Mouse (Mus musculus): ENCODE measurements at regions not wholly inside any gene's neighbourhood (a gene's known extent, or its start where the extent isn't known, plus 50 kb on each side); places are given as distances from the start of the nearest gene placed in this dataset.
"Not testable (repeated sequence)": the region's sequence is repeated elsewhere in the genome, so short reads cannot be mapped to it uniquely, and the experiment has no call there.

DNA sequence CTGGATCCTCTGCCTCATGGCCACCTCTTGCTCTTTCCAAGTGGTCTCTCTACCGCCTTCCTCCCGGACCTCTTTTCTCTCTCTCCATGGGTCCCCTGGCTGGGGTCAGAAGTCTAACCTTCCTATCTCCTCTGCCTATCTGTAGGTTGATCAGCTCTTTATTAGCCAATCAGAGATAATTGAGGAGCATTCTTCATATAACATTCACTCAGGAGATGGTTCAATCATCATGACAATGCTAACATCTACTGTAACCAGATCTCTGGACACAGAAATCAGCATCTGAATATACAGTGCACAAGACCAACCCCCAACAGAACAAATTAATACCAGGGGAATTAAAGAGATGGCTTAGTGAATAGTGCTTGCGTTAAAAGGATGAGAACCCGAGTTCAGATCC lies 492.1 kb upstream of the Smim15 start:
- H3K4me3 ChIP-seq: no peak overlapping the region
- H3K4me1 ChIP-seq: peaks cover 6% of the 10 kb centered on the region
- no peaks in the 10 kb centered on the region for H3K9me3 ChIP-seq
- no peaks in the 10 kb centered on the region for H3K36me3 ChIP-seq (replicated peaks)
- DNase-seq (ENCODE audit: extremely low spot score, low spot score): no peak
- H3K27ac ChIP-seq: no peak overlapping the region
- WGBS: 92% methylated on average over 4 of the region's 4 CpGs
- no peaks in the 10 kb centered on the region for H3K27me3 ChIP-seq (ENCODE audit: poor library complexity, severe bottlenecking)

DNA sequence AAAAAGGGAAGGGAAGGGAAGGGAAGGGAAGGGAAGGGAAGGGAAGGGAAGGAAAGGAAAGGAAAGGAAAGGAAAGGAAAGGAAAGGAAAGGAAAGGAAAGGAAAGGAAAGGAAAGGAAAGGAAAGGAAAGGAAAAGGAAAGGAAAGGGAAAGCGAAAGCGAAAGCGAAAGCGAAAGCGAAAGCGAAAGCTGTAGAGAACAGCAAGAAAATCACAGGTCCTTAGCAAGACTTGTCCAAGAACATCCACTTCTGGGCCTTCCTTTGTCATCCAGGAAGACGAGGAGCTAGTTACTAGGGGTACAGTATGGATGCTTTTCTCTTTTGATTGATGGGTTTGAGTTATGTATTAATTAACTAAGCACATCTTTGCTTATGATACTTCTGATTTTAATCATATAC lies 494.3 kb upstream of the Smim15 start:
- DNase-seq (ENCODE audit: extremely low spot score, low spot score); H3K27ac ChIP-seq; H3K9me3 ChIP-seq; H3K4me3 ChIP-seq; H3K27me3 ChIP-seq (ENCODE audit: poor library complexity, severe bottlenecking); H3K36me3 ChIP-seq (replicated peaks): not testable (repeated sequence)
- H3K4me1 ChIP-seq: peaks cover 26% of the 10 kb centered on the region
- WGBS: 90% methylated on average over 7 of the region's 7 CpGs

DNA sequence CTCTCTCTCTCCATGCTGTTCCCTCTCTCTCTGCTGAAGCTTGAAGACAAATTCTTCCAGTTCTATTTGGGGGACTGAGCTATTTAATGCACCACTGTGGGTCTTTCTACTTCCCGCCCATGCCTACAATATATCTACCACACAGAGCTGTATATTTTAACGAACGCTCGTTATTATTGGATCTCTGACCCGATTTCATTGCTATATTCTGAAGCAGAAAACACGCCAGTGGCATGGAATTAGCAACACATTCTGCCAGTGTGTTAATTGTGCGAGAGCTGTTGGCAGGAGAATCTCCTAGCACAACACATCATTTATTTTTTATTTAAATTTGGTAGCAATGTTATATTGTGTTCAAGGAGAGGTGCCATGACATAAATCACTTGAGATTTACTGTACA lies 497.2 kb upstream of the Smim15 start:
- peak overlapping the region; percentile 74 for H3K27ac ChIP-seq
- no peak overlapping the region for H3K4me3 ChIP-seq
- DNase-seq (ENCODE audit: extremely low spot score, low spot score): no peak
- no peaks in the 10 kb centered on the region for H3K9me3 ChIP-seq
- WGBS: 74% methylated on average over 7 of the region's 7 CpGs
- no peaks in the 10 kb centered on the region for H3K27me3 ChIP-seq (ENCODE audit: poor library complexity, severe bottlenecking)
- H3K36me3 ChIP-seq (replicated peaks): no peaks in the 10 kb centered on the region
- peaks cover 30% of the 10 kb centered on the region for H3K4me1 ChIP-seq

DNA sequence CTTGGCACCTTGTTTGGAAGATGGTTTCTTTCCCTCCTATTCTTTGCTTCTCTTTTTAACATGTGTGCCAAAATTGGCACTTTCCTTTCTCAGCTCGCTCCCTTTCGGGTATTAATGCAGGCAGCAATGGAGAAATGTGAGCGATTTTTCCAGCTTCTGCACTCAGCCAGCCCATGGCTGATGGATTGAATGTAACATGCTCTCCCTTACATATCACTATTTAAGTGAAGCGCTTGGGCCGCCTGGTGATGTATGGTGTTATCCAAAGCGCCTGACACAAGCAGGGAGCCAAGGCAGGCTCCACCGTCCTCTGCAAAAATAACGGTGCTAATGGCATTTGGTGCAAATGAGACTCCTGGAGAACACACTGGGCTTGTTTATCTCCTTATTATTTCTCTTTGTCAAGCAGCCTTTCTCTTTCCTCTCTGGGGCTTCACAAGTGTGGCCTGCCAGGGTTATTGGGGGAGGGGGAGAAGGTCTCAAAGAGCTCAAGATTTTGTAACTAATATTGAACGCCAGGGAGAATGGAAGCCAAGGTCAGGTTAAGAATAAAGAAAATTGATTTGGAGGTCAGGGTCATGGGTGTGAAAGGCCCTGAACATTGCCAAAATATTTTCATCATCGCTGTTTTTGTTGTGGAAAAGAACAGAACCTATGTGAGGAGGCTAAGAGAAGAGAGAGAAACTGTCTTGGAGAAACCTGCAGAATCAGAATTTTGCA lies 497.9 kb upstream of the Smim15 start:
- Histone ChIP-seq H3K27me3 (ENCODE audit: poor library complexity, severe bottlenecking) (no peaks in the 10 kb centered on the region), H3K4me3 (no peak overlapping the region), H3K4me1 (peaks cover 38% of the 10 kb centered on the region), H3K9me3 (no peaks in the 10 kb centered on the region), H3K27ac (peak overlapping the region; percentile 74), H3K36me3 (replicated peaks) (no peaks in the 10 kb centered on the region)
- DNase-seq (ENCODE audit: extremely low spot score, low spot score): peak; percentile 19
- WGBS: 58% methylated on average over 10 of the region's 10 CpGs

DNA sequence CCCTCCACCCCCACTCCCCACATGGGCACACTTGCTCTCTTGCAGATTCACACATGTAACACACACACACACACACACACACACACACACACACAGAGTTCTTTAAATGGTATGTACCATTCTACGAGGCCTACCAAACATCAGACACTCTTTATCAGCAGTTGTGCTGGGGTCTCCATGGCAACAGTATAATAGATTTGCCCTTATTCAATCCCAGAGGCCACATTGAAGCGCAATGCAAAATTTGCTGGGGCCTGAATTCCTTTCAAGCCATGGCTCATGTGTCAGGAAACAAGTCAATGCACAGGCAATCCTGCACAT lies 502.7 kb upstream of the Smim15 start:
- H3K36me3 ChIP-seq (replicated peaks): no peaks in the 10 kb centered on the region
- H3K4me3 ChIP-seq: peak overlapping the region; percentile 5; the same call in 1 of the 2 replicates
- H3K27me3 ChIP-seq (ENCODE audit: poor library complexity, severe bottlenecking): no peaks in the 10 kb centered on the region
- WGBS: 31% methylated on average over 2 of the region's 2 CpGs
- peak; percentile 58 for DNase-seq (ENCODE audit: extremely low spot score, low spot score)
- H3K4me1 ChIP-seq: peaks cover 50% of the 10 kb centered on the region
- H3K9me3 ChIP-seq: no peaks in the 10 kb centered on the region
- peak overlapping the region; percentile 85 for H3K27ac ChIP-seq

DNA sequence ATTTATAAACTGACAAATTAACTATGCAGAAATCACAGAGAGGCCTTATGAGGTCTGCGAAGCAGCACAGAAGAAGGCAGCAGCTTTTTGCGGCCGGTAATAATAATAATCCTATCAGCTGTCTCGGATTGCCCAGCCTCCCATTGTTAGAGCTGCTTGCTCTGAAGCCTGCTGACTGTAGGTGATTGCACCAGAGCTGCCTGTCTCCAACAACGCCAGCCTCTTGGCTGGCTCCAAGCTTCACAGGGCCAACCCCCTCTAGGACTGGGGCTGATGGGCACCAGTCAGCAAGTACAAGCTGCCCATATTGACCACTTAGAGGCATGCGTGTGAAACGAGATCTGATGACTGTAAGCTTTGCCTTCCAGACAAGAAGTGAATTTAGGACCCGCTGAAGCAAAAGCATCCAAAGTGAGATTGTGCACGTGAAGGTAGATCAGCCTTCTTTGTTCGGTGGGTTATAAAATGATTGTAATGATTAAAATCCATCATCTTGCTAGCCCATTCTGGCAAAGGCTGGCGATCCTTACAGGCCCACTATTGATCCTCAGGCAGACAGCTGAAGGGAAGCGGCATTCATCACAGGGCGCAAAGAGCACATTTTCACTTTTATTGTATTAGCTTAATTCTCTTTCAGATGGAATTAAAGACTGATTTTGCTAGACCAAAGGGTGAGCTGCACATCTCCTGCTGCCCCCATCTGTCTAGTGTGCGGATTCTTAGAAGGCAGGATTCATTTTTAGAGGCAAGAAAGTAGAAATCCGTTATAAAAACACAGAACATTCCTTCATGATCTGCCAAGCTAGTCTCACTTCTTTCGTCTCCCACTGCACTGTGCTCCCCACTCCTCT lies 503.2 kb upstream of the Smim15 start:
- no peaks in the 10 kb centered on the region for H3K9me3 ChIP-seq
- no peaks in the 10 kb centered on the region for H3K27me3 ChIP-seq (ENCODE audit: poor library complexity, severe bottlenecking)
- peaks cover 44% of the 10 kb centered on the region for H3K4me1 ChIP-seq
- H3K27ac ChIP-seq: peak overlapping the region; percentile 85
- WGBS: 63% methylated on average over 16 of the region's 16 CpGs
- DNase-seq (ENCODE audit: extremely low spot score, low spot score): peak; percentile 31
- H3K4me3 ChIP-seq: no peak overlapping the region; the same call in 1 of the 2 replicates
- no peaks in the 10 kb centered on the region for H3K36me3 ChIP-seq (replicated peaks)

DNA sequence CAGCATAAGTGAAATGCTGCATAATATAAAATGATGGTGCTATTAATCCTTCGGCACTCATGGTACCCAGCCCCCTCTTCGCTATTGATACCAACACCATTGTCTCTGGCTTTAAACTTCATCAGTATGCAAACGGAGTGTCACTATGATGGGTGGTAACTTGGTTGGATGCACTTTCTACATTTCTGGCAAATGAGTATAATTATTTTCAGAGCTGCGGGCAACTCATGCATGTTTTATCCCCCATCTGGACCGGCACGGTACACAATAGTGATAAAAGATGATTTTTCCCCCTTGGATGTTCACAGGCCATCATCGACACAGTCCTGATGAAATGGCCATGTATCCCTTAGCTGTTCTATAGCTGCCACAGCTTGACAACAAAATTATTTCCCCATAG lies 503.9 kb upstream of the Smim15 start:
- no peaks in the 10 kb centered on the region for H3K27me3 ChIP-seq (ENCODE audit: poor library complexity, severe bottlenecking)
- peak overlapping the region; percentile 85 for H3K27ac ChIP-seq
- no peaks in the 10 kb centered on the region for H3K36me3 ChIP-seq (replicated peaks)
- H3K9me3 ChIP-seq: no peaks in the 10 kb centered on the region
- no peak overlapping the region for H3K4me3 ChIP-seq
- DNase-seq (ENCODE audit: extremely low spot score, low spot score): no peak
- peaks cover 37% of the 10 kb centered on the region for H3K4me1 ChIP-seq
- 84% methylated on average over 7 of the region's 7 CpGs for WGBS

DNA sequence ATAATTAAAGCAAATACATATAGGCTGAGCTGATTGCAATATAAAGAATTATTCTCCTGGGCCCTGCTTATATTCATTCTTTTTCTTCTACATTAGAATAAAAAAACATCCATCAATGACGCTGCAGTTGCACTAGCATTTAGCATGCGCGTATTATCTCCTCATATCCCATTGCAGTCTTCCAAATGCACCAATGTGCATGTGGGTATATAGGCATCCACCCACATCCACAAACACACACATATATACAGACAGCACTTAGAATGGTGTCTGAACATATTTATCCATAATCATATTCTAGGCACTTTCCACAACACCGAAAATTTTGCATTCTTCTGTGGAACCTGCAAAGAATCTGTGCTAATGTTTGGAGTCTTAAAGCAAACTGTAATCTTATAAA lies 504.4 kb upstream of the Smim15 start:
- no peaks in the 10 kb centered on the region for H3K9me3 ChIP-seq
- 88% methylated on average over 4 of the region's 4 CpGs for whole genome bisulfite sequencing
- H3K4me3 ChIP-seq: no peak overlapping the region
- no peak for DNase-seq (ENCODE audit: extremely low spot score, low spot score)
- no peaks in the 10 kb centered on the region for H3K27me3 ChIP-seq (ENCODE audit: poor library complexity, severe bottlenecking)
- H3K4me1 ChIP-seq: peaks cover 36% of the 10 kb centered on the region
- H3K27ac ChIP-seq: peak overlapping the region; percentile 85; the same call in 1 of the 2 replicates
- H3K36me3 ChIP-seq (replicated peaks): no peaks in the 10 kb centered on the region

DNA sequence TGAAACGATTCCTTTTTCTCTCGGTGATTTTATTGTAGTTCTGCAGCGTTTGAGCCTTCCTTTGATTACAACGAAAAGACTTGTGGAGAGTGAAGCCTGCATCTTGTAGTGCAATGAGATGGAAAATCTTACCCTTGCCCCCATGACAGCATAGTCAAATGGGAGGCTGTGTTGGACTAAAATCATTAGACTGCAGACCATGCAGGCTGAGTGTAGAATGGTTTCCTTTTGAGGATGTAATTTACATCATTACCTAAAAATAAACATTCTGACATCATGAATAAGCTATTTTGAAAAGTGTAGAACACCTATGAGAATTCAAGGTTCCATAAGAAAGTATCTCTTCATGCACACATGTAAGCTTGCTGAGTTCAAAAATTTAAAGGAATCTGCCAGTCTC lies 504.9 kb upstream of the Smim15 start:
- Histone ChIP-seq H3K4me3 (no peak overlapping the region), H3K36me3 (replicated peaks) (no peaks in the 10 kb centered on the region), H3K27ac (no peak overlapping the region), H3K4me1 (peaks cover 36% of the 10 kb centered on the region), H3K27me3 (ENCODE audit: poor library complexity, severe bottlenecking) (no peaks in the 10 kb centered on the region), H3K9me3 (no peaks in the 10 kb centered on the region)
- 71% methylated on average over 4 of the region's 4 CpGs for WGBS
- DNase-seq (ENCODE audit: extremely low spot score, low spot score): no peak

DNA sequence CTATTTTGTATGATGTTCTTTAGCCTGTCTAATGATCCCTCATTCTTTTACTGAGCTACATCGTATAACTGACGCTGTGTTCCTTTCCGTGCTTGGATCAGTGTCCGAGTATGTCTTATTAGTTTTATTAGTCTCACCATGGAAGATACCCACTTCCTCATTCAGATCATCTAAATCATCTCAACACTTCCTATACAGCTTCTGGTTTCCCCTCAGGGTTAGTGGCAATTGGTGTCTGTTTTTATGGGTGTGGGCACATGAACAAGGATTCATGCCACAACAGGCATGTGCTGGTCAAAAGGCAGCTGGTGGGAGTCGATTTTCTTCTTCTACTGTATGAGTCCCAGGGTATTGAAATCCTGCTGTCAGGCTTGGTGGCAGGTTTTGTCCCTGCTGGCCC lies 509.0 kb upstream of the Smim15 start:
- no peaks in the 10 kb centered on the region for H3K36me3 ChIP-seq (replicated peaks)
- H3K4me1 ChIP-seq: peaks cover 18% of the 10 kb centered on the region
- 94% methylated on average over 5 of the region's 5 CpGs for WGBS
- DNase-seq (ENCODE audit: extremely low spot score, low spot score): no peak
- no peak overlapping the region for H3K4me3 ChIP-seq
- H3K9me3 ChIP-seq: no peaks in the 10 kb centered on the region
- H3K27ac ChIP-seq: no peak overlapping the region
- no peaks in the 10 kb centered on the region for H3K27me3 ChIP-seq (ENCODE audit: poor library complexity, severe bottlenecking)

DNA sequence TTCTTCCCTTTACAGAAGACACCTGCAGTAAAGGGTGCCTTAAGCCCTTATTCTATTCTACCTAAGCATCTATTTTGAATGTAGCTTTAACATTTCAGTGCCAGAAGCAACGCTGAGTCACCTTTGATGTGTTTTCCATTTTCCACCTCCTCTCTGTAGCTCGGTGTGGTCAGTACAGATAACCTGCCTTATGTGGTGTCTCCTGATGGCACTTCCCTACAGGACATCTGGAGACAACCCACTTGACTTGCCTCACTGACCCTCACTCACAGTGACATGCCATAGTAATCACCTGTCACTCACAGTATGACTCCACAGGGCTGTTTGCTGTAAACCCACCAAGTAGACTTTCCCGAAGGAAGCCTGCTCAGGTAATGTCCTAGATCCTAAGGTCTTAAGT lies 510.9 kb upstream of the Smim15 start:
- H3K4me3 ChIP-seq: no peak overlapping the region
- 93% methylated on average over 3 of the region's 3 CpGs for WGBS
- H3K9me3 ChIP-seq: no peaks in the 10 kb centered on the region
- no peaks in the 10 kb centered on the region for H3K27me3 ChIP-seq (ENCODE audit: poor library complexity, severe bottlenecking)
- H3K4me1 ChIP-seq: peaks cover 8% of the 10 kb centered on the region; the same call in 1 of the 2 replicates
- H3K36me3 ChIP-seq (replicated peaks): no peaks in the 10 kb centered on the region
- DNase-seq (ENCODE audit: extremely low spot score, low spot score): no peak
- no peak overlapping the region for H3K27ac ChIP-seq

DNA sequence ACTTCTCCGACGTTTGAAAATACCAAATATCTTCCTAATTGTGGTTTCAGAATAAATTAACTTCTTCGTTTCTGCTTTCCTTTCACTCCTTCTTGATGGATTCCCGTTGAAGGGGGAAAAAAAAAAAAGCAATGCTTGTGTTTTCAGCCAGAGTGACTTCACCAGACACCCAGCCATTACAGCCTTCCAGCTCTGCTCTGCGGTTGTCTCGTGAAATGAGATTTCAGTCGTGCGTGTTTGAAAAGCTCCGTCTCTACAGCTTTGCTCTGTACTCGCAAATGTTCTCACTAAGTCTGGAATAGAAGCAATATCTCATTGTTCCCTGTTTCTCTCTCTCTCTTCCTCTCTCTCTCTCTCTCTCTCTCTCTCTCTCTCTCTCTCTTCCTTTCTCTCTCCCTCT lies 509.6 kb upstream of the Kif2a start:
- no peak overlapping the region for H3K4me3 ChIP-seq
- 67% methylated on average over 10 of the region's 10 CpGs for WGBS
- no peaks in the 10 kb centered on the region for H3K27me3 ChIP-seq (ENCODE audit: poor library complexity, severe bottlenecking)
- H3K27ac ChIP-seq: no peak overlapping the region
- DNase-seq (ENCODE audit: extremely low spot score, low spot score): no peak
- H3K36me3 ChIP-seq (replicated peaks): no peaks in the 10 kb centered on the region
- H3K9me3 ChIP-seq: no peaks in the 10 kb centered on the region
- H3K4me1 ChIP-seq: peaks cover 8% of the 10 kb centered on the region; the same call in 1 of the 2 replicates

DNA sequence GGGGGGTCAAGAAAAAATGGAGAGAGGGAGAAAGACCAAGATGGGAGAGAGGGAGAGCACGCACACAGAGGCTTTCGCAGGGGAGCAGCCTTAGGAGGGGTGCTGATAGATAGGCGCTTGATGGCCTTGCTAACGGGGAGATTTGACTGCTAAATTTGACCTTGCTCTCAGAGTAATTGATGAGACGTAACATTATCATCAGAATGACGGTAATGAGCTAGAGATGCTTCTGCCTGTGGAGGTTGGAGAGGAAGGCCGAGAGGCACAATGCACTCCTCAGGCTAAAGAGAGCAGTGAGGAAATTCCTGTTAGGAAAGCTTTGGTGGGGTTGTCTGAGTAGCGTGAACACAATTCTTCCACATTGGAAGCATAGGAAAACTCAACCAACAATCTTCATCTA lies 509.1 kb upstream of the Kif2a start:
- Histone ChIP-seq H3K9me3 (no peaks in the 10 kb centered on the region), H3K27ac (no peak overlapping the region), H3K36me3 (replicated peaks) (no peaks in the 10 kb centered on the region), H3K27me3 (ENCODE audit: poor library complexity, severe bottlenecking) (no peaks in the 10 kb centered on the region), H3K4me1 (peaks cover 8% of the 10 kb centered on the region; the same call in 1 of the 2 replicates), H3K4me3 (no peak overlapping the region)
- DNase-seq (ENCODE audit: extremely low spot score, low spot score): no peak
- 55% methylated on average over 8 of the region's 8 CpGs for WGBS

Data from forebrain, embryonic 10.5 days (tissue).